Mouse (Mus musculus) stomach, postnatal 0 days (tissue): ENCODE data around the gene Kifc5b. TPM values are rescaled to one million over a fixed set of nuclear protein-coding genes. Genes with fewer than 3 reads are reported as not detected.

Experiments
- ATAC-seq: fragments of 200-750 bp; cut with Nextera tagmentation; 2 replicates; pipeline ENCODE4 v1.8.0; 2017; ENCODE audit not compliant: low FRiP score, low TSS enrichment
- DNase-seq: peaks from one replicate; pipeline ENCODE4 v3.0.0-alpha.2; 2016; ENCODE audit warnings: low spot score
- H3K27ac ChIP-seq: fragments of 300-500 bp; sonication (generic); replicated peaks from 2 replicates; pipeline ENCODE4 v1.5.1; 2014; ENCODE audit warnings: mild to moderate bottlenecking, control low read depth
- H3K27me3 ChIP-seq: fragments of 300-500 bp; sonication (generic); 2 replicates; pipeline ENCODE4 v1.6.1; 2014; ENCODE audit warnings: low read length; ENCODE audit not compliant: control insufficient read depth, insufficient read depth
- H3K36me3 ChIP-seq: fragments of 300-500 bp; sonication (generic); 2 replicates; pipeline ENCODE4 v1.6.1; 2014; ENCODE audit warnings: low read length, mixed read lengths; ENCODE audit not compliant: control insufficient read depth, insufficient read depth
- H3K4me1 ChIP-seq: fragments of 300-500 bp; sonication (generic); replicated peaks from 2 replicates; pipeline ENCODE4 v1.6.1; 2014; ENCODE audit warnings: antibody characterized with exemption; ENCODE audit not compliant: control insufficient read depth, insufficient read depth
- H3K4me2 ChIP-seq: fragments of 300-500 bp; sonication (generic); replicated peaks from 2 replicates; pipeline ENCODE4 v1.6.1; 2014; ENCODE audit warnings: low read depth, mild to moderate bottlenecking, control low read depth, moderate library complexity
- H3K4me3 ChIP-seq: fragments of 300-500 bp; sonication (generic); 2 replicates; pipeline ENCODE4 v1.5.1; 2014; ENCODE audit warnings: low read depth, low read length, control low read depth
- H3K9ac ChIP-seq: fragments of 300-500 bp; sonication (generic); 2 replicates; pipeline ENCODE4 v1.6.1; 2014; ENCODE audit warnings: mild to moderate bottlenecking, low read length, control low read depth, mixed read lengths
- H3K9me3 ChIP-seq: fragments of 300-500 bp; sonication (generic); 2 replicates; pipeline ENCODE4 v1.6.1; 2016; ENCODE audit warnings: low read length; ENCODE audit not compliant: control insufficient read depth
- CTCF ChIP-seq: IDR thresholded peaks from 2 replicates; pipeline ENCODE4 v1.5.1; 2016; ENCODE audit warnings: antibody characterized with exemption, low read depth, mild to moderate bottlenecking, moderate library complexity
- EP300 ChIP-seq: optimal IDR thresholded peaks from 2 replicates; pipeline ENCODE3; 2016; ENCODE audit warnings: antibody characterized with exemption
- WGBS: fragments of 180-500 bp; shearing (Covaris S2); extraction: QIAGEN DNeasy Blood & Tissue Kit; methylation state at CpG from one replicate; pipeline ENCODE4 v1.1.7; 2014; 5-methylcytosine and 5-hydroxymethylcytosine counted together
- polyA plus RNA-seq: library from polyadenylated mRNA; unstranded; fragments of >200 nt; fragmentation: Nextera tagmentation; extraction: Ambion mirVana; gene quantifications from 2 replicates; pipeline ENCODE4 v1.2.1, GENCODE M21; 2015

Gene Kifc5b
- polyA plus RNA-seq, 1 experiment from 2014 or later = 1.5 TPM

DNA sequence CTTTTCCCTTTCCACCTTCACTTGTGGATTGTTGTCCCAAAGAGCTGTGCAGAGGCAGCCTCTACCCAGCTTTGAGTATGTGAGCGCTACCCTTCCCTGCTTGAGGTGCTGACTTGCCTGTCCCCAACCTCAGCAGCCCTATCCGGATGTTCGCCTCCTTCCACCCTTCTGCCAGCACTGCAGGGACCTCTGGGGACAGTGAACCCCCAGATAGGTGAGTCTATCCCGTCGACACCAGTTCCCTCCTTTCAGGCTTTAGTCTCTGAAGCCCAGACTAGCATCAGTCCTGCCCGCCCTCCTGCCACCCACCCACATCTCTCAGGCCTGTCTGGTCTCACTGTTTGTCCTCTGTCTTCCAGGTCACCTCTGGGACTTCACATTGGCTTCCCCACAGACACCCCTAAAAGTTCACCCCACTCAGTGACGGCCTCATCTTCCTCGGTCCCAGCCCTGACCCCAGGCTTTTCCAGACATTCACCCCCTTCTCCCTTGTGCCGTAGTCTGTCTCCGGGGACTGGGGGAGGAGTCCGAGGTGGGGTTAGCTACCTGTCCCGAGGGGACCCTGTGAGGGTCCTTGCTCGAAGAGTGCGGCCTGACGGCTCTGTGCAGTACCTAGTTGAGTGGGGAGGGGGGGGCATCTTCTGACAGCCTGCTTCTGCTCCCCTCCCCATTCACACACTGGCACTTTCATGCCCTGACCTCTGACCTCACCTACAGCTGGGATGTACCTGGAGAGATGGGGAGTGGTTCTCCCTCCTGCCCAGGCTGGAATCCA, 20.2 kb downstream of the Kifc5b start:
- Histone ChIP-seq H3K9me3 (no peaks in the 10 kb centered on the region), H3K4me3 (no peak overlapping the region), H3K27me3 (no peaks in the 10 kb centered on the region), H3K36me3 (no peaks in the 10 kb centered on the region; the same call in 1 of the 2 replicates), H3K4me2 (no peak overlapping the region), H3K27ac (no peak overlapping the region), H3K4me1 (peaks cover 5% of the 10 kb centered on the region), H3K9ac (no peak overlapping the region)
- ATAC-seq = no peak
- TF ChIP-seq EP300 (no peak), CTCF (no peak)
- 84% methylated on average over 15 of the region's 15 CpGs for WGBS
- no peak for DNase-seq

DNA sequence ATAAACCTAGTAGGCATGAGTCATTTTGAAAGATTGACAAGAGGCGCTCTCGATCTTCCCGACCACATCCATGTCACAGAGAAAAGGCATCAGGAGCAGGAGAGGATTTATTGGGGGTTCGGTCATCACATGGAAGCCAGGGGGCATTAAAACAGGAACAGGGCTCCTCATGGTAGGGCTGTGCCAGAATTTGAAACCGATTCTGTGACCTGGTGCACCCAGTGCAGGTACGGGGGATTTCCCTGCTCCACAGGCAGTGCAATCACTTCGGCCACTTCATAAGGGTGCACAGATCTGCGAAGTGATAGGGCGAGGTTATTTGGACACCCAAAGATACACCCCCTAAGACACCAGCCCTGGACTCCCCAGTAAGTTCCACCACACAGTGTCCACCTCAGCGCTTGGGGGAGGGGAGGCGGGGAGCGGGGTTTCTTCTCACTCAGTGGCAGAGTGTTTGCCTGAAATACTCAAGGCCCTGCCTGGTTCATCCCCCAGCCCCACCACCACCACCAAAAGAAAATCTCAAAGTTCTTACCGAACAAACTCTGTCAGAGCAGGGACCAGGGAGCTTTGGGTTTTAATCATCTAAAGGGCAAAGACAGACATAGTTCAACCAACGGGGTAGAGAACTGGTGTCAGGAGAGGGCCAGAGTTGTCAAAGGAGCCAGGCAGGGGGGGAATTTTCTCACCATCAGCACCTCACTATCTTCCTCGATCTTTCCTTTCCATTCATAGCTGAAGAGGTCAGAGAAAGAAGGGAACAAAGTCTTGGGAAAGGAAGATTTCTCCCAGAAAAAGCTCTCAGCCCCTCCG, 21.2 kb downstream of the Kifc5b start:
- H3K27me3 ChIP-seq = no peaks in the 10 kb centered on the region
- WGBS = 39% methylated on average over 16 of the region's 16 CpGs
- no peak for TF ChIP-seq CTCF
- TF ChIP-seq EP300 = no peak
- H3K9ac ChIP-seq = peak overlapping the region; percentile 61
- no peaks in the 10 kb centered on the region; the same call in 1 of the 2 replicates for H3K36me3 ChIP-seq
- peak overlapping the region; percentile 48 for H3K4me3 ChIP-seq
- H3K9me3 ChIP-seq = no peaks in the 10 kb centered on the region
- peak overlapping the region; percentile 87 for H3K27ac ChIP-seq
- ATAC-seq (no peak), DNase-seq (no peak)
- peaks cover 5% of the 10 kb centered on the region for H3K4me1 ChIP-seq
- H3K4me2 ChIP-seq = peak overlapping the region; percentile 70

DNA sequence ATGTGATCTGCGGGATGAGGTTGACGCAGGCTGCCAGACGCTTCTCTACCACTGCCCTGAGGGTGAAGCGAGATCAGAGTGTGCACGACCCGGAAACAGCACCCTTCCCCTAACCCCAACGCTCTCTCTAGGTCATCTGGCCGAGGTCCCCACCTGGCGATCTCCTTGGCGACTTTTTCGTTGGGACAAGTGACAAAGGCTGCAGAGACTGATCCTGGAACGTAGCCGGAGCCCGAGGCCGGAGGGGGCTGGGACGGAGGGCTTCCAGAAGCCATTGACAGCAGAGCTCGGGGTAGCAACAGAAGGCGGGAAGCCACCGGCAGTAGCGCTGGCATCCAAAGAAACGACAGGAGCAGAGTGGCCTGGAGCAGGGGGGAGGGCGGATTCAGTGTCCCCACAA, 21.8 kb downstream of the Kifc5b start:
- WGBS = 0% methylated on average over 22 of the region's 22 CpGs
- no peak for TF ChIP-seq EP300
- TF ChIP-seq CTCF = no peak
- no peak for ATAC-seq

DNA sequence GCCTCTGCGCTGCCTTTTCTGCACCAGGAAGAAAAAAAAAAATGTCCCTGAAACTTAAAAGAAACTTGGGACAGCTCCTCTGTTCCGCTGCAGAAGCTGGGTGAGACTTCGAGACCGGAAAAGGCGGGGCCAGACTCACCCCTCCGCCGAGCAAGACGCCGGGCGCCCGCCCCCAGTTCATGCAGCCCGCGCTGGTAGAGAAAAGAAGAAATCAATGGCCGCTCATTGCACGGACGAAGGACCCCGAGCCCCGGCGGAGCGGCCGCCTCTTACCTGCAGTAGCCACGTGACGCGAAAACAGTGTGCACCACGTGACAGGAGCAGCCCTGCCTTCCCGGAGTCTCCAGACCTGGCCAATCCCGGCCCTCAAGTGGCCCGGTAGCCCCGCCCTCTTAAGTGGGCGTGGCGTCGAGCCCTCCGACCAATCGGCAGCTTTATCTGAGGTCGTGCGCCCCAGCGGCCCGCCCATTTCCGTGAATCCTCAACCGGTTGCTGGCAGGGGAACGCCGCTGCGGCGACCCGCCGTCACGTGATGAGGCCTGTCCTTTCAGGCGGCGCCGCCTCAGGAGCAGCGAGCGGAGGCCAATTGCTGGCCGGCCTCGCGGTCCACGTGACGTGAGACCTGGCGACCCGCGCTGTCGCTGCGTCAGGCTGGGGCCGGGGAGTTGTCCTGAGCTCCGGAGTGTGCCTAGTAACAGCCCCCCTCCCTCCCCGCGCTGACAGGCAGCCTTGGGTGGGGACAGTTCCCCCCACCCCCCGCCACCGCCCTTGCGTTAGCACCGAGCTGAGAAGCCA, 22.5 kb downstream of the Kifc5b start, which contains the start of gene Cuta:
Cuta (minus strand) TSS at position 392 of the 795 bp plus-strand sequence.
- H3K4me1 ChIP-seq = peaks cover 5% of the 10 kb centered on the region; the same call in 1 of the 2 replicates
- under 1% methylated on average over 69 of the region's 70 CpGs for WGBS
- TF ChIP-seq CTCF (no peak), EP300 (no peak)
- H3K9me3 ChIP-seq = no peaks in the 10 kb centered on the region
- no peaks in the 10 kb centered on the region for H3K27me3 ChIP-seq
- peak within 1 kb of the TSS; percentile 77 for H3K9ac ChIP-seq
- H3K4me2 ChIP-seq = peak within 1 kb of the TSS; percentile 80
- H3K4me3 ChIP-seq = peak within 1 kb of the TSS; percentile 48
- DNase-seq = peak; percentile 100
- H3K27ac ChIP-seq = peak within 1 kb of the TSS; percentile 93
- ATAC-seq = peak; percentile 95
- H3K36me3 ChIP-seq = no peaks in the 10 kb centered on the region; the same call in 1 of the 2 replicates

More for the DNA sequence above, 21.8 kb downstream of the Kifc5b start:
- no peak for DNase-seq
- H3K9me3 ChIP-seq = no peaks in the 10 kb centered on the region
- H3K9ac ChIP-seq = peak overlapping the region; percentile 61
- H3K4me3 ChIP-seq = peak overlapping the region; percentile 48
- peaks cover 5% of the 10 kb centered on the region for H3K4me1 ChIP-seq
- H3K27me3 ChIP-seq = no peaks in the 10 kb centered on the region
- no peaks in the 10 kb centered on the region; the same call in 1 of the 2 replicates for H3K36me3 ChIP-seq
- H3K27ac ChIP-seq = peak overlapping the region; percentile 87
- peak overlapping the region; percentile 70 for H3K4me2 ChIP-seq

DNA sequence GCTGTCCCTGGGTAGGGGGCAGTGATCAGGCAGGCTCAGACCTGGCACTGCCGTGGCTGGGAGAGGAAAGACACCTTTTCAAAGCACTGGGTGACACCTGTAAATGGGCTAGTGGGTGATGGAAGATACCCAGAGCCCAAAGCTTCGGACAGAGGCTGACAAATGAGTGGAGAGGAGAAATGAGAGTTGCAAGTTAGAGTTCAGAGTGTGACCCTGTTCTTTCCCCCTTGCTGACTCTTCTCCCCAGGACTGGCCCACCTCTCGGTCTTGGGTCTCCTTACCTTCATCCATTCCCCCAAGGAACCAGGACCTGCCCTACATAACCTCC, 23.0 kb downstream of the Kifc5b start:
- H3K4me1 ChIP-seq = peaks cover 5% of the 10 kb centered on the region; the same call in 1 of the 2 replicates
- peak overlapping the region; percentile 77 for H3K9ac ChIP-seq
- ATAC-seq (no peak), DNase-seq (no peak)
- H3K4me3 ChIP-seq = peak overlapping the region; percentile 48
- peak overlapping the region; percentile 80 for H3K4me2 ChIP-seq
- no peak; the same call in 1 of the 2 replicates for TF ChIP-seq CTCF
- no peak for TF ChIP-seq EP300
- no peaks in the 10 kb centered on the region for H3K9me3 ChIP-seq
- no peaks in the 10 kb centered on the region for H3K27me3 ChIP-seq
- H3K27ac ChIP-seq = peak overlapping the region; percentile 93
- no peaks in the 10 kb centered on the region; the same call in 1 of the 2 replicates for H3K36me3 ChIP-seq
- WGBS = 0% methylated on average over 3 of the region's 3 CpGs
